Mouse (Mus musculus) limb, embryonic 15.5 days (tissue): ENCODE results near the gene C2cd2l. TPM values are rescaled to one million over a fixed set of nuclear protein-coding genes. Genes with fewer than 3 reads are reported as not detected.

Experiments
- ATAC-seq: fragments of 200-750 bp; cut with Nextera tagmentation; 2 replicates; pipeline ENCODE4 v1.8.0; 2017; ENCODE audit warnings: low read depth, moderate TSS enrichment; ENCODE audit not compliant: insufficient number of reproducible peaks, low FRiP score, low TSS enrichment
- H3K27ac ChIP-seq: fragments of 300-500 bp; sonication (generic); 2 replicates; pipeline ENCODE4 v1.5.1; 2015; ENCODE audit warnings: moderate library complexity, mild to moderate bottlenecking, inconsistent platforms
- H3K27me3 ChIP-seq: fragments of 300-500 bp; sonication (generic); 2 replicates; pipeline ENCODE4 v1.6.1; 2015; ENCODE audit warnings: inconsistent platforms
- H3K36me3 ChIP-seq: fragments of 300-500 bp; sonication (generic); 2 replicates; pipeline ENCODE4 v1.6.1; 2015; ENCODE audit warnings: inconsistent platforms
- H3K4me1 ChIP-seq: fragments of 300-500 bp; sonication (generic); 2 replicates; pipeline ENCODE4 v1.6.1; 2015; ENCODE audit warnings: inconsistent platforms
- H3K4me2 ChIP-seq: fragments of 300-500 bp; sonication (generic); 2 replicates; pipeline ENCODE4 v1.6.1; 2015; ENCODE audit warnings: mild to moderate bottlenecking, inconsistent platforms
- H3K4me3 ChIP-seq: fragments of 300-500 bp; sonication (generic); 2 replicates; pipeline ENCODE4 v1.5.1; 2015; ENCODE audit warnings: mild to moderate bottlenecking, inconsistent platforms
- H3K9ac ChIP-seq: fragments of 300-500 bp; sonication (generic); 2 replicates; pipeline ENCODE4 v1.6.1; 2015; ENCODE audit warnings: inconsistent platforms
- H3K9me3 ChIP-seq: fragments of 300-500 bp; sonication (generic); 2 replicates; pipeline ENCODE4 v1.6.1; 2016; ENCODE audit warnings: inconsistent platforms
- WGBS: fragments of 180-500 bp; shearing (Covaris S2); methylation state at CpG from one replicate; pipeline ENCODE4 v1.1.7; 2015; 5-methylcytosine and 5-hydroxymethylcytosine counted together
- microRNA-seq: library from miRNA; unstranded; fragments of <30 nt; microRNA quantifications from one replicate; pipeline ENCODE4, GENCODE M21; 2016
- polyA plus RNA-seq: library from polyadenylated mRNA; unstranded; fragments of >200 nt; fragmentation: Nextera tagmentation; extraction: Ambion mirVana; gene quantifications from 2 replicates; pipeline ENCODE4 v1.2.1, GENCODE M21; 2015

C2cd2l gene
- polyA plus RNA-seq, 1 experiment from 2014 or later, result 6.9 TPM

DNA sequence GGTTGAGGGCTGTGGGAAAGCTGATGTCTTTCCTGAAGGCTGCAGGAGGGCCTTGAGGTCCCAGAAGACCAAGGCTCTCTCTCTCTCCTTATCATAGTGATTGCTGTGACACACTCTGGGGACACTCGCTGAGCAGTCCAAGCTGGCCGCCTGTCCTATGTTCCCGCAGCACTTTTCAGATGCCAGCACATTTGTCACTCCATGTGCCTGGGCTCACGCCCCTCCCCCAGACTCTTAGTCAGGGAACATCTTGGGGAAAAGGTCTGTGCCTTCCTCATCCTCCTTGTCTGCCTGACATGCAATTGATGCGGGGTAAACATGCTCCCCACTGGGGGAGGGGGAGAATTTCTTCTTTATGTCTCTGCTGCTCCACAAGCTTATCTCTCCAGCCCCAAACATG lies 36.9 kb downstream of the C2cd2l start:
- Histone ChIP-seq H3K4me2 (no peak overlapping the region), H3K9ac (no peak overlapping the region), H3K36me3 (peaks cover 24% of the 10 kb centered on the region), H3K9me3 (no peaks in the 10 kb centered on the region), H3K27ac (no peak overlapping the region), H3K4me3 (no peak overlapping the region), H3K4me1 (peaks cover 17% of the 10 kb centered on the region), H3K27me3 (peaks cover 13% of the 10 kb centered on the region; the same call in 1 of the 2 replicates)
- ATAC-seq, result no peak
- WGBS, result 70% methylated on average over 5 of the region's 5 CpGs

DNA sequence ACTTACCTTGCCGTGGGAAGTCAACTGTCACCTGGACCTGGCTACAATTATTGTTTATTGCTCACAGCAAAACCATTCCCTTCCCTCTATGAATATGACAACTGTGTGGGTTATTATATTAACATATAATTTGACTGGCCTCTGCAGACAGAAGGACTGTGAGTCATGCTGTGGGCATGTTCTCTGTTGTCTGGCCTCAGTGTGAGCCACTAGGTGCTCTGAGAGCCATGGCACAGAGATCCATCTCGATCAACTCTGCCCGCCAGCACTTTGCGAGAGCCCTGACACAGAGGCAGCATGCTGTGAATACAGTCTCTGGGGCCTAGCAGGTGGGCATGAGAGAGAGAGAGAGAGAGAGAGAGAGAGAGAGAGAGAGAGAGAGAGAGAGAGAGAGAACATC lies 50.1 kb downstream of the C2cd2l start:
- no peak overlapping the region for H3K9ac ChIP-seq
- ATAC-seq, result no peak
- peaks cover 16% of the 10 kb centered on the region; the same call in 1 of the 2 replicates for H3K36me3 ChIP-seq
- no peak overlapping the region for H3K4me3 ChIP-seq
- peaks cover 20% of the 10 kb centered on the region for H3K4me1 ChIP-seq
- no peak overlapping the region for H3K27ac ChIP-seq
- H3K27me3 ChIP-seq, result no peaks in the 10 kb centered on the region
- no peak overlapping the region for H3K4me2 ChIP-seq
- no peaks in the 10 kb centered on the region for H3K9me3 ChIP-seq
- WGBS, result 79% methylated on average over 4 of the region's 4 CpGs

DNA sequence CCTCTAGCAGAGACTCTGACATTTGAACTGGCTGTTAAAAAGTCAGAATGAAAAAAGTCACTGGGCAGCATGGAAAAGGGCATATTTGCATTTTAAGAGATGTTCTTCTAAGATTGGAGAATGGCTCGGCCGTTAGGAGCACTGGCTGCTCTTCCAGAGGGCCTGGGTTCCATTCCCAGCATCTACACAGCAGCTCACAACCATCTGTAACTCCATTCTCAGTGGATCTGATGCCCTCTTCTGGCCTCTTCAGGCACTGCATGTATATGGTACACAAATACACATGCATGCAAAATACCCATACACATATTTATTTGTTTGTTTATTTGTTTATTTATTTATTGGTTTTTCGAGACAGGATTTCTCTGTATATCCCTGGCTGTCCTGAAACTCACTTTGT lies 51.0 kb downstream of the C2cd2l start:
- H3K27ac ChIP-seq, result no peak overlapping the region
- no peak overlapping the region for H3K9ac ChIP-seq
- 86% methylated on average over 3 of the region's 3 CpGs for WGBS
- H3K4me2 ChIP-seq, result no peak overlapping the region
- H3K9me3 ChIP-seq, result no peaks in the 10 kb centered on the region
- no peak overlapping the region for H3K4me3 ChIP-seq
- no peaks in the 10 kb centered on the region for H3K27me3 ChIP-seq
- ATAC-seq, result no peak
- H3K36me3 ChIP-seq, result peaks cover 15% of the 10 kb centered on the region
- H3K4me1 ChIP-seq, result peaks cover 20% of the 10 kb centered on the region

DNA sequence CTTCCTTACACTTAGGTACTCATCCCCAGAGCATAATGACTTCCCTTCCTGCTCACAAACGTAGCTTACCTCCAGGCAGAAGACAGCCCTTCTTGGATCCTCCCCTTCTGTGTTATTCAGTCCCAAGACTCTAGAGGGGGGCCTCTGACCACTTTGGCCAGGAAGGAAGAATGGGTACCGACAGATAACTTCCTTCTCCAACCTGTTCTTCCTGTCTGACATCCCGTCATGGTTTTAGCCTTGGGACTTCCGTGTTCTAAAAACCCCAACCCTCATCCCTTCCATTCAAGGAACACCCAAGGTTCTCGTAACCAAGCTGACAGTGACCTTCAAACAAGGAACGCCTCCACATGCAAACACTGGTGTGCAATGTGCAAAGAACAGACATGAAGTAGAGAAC lies 51.7 kb downstream of the C2cd2l start, which contains the start of gene Nlrx1:
Gene Nlrx1, minus strand, starts transcription at position 168 of the 400 bp plus-strand sequence.
- no peak for ATAC-seq
- peak within 1 kb of the TSS; percentile 57 for H3K4me3 ChIP-seq
- WGBS, result 70% methylated on average over 6 of the region's 6 CpGs

DNA sequence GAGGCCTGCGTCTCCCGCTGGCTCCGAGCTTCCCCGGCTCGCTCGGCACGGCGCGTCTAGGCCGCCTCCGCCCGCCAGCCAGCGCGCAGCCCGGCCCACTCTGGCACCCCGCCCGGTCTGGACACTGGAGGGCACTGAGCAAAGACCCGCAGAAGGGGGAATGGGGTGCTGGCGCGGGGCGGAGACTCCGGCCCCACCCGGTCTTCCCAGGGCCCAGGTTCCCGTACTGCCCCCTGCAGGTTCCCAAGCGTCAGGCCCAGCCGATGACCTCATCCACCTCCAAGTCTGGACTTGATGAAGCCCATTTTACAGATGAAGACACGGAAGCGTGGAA lies 52.1 kb downstream of the C2cd2l start:
- peak overlapping the region; percentile 90 for H3K9ac ChIP-seq
- 4% methylated on average over 28 of the region's 28 CpGs for WGBS
- ATAC-seq, result peak; percentile 81
- peak overlapping the region; percentile 84 for H3K4me2 ChIP-seq
- H3K27ac ChIP-seq, result peak overlapping the region; percentile 94
- H3K9me3 ChIP-seq, result no peaks in the 10 kb centered on the region
- H3K27me3 ChIP-seq, result no peaks in the 10 kb centered on the region
- H3K36me3 ChIP-seq, result peaks cover 17% of the 10 kb centered on the region
- H3K4me3 ChIP-seq, result peak overlapping the region; percentile 57
- peaks cover 20% of the 10 kb centered on the region for H3K4me1 ChIP-seq

More for the DNA sequence above, 51.7 kb downstream of the C2cd2l start, which contains the start of gene Nlrx1:
- H3K9ac ChIP-seq, result peak within 1 kb of the TSS; percentile 90
- H3K9me3 ChIP-seq, result no peaks in the 10 kb centered on the region
- peak within 1 kb of the TSS; percentile 84 for H3K4me2 ChIP-seq
- H3K27ac ChIP-seq, result peak within 1 kb of the TSS; percentile 94
- H3K36me3 ChIP-seq, result peaks cover 17% of the 10 kb centered on the region
- no peaks in the 10 kb centered on the region for H3K27me3 ChIP-seq
- H3K4me1 ChIP-seq, result peaks cover 20% of the 10 kb centered on the region

DNA sequence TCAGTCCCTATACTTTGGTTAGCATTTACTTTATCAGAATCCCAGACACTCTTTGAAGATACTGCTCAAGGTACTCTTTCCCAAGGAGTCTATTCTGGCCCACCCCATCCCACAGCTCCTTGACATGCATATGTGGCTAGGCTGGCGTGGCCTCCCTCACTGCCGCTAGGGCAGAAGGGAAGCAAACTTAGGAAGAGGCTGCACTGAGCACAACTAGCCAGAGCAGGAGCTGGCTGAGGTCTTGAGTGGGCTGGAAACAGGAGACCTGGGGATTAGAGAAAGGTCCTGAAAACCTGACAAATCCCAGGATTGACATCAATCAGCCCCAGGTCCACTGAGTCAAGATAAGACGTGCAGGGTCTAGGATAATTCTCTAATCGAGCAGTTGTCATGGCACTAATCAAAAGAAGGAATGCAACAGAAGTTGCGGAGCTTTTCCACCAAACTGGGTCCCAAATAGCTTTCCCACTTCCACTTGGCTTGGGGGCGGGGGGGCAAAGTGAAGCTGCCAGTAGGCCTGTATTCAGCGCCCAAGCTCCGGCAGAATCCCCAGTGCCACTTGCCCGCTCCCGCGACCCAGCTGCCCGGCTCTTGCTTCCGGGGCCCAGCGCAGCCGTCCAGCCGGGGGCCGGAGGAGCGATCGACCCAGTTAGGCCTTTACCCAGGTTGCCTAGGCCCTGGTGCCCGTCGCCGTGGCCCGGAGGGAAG lies 52.6 kb downstream of the C2cd2l start:
- H3K27ac ChIP-seq, result peak overlapping the region; percentile 94
- WGBS, result 7% methylated on average over 23 of the region's 23 CpGs
- peaks cover 20% of the 10 kb centered on the region for H3K4me1 ChIP-seq
- H3K36me3 ChIP-seq, result peaks cover 22% of the 10 kb centered on the region
- H3K9me3 ChIP-seq, result no peaks in the 10 kb centered on the region
- no peaks in the 10 kb centered on the region for H3K27me3 ChIP-seq
- peak overlapping the region; percentile 90 for H3K9ac ChIP-seq
- H3K4me3 ChIP-seq, result peak overlapping the region; percentile 57
- peak overlapping the region; percentile 84 for H3K4me2 ChIP-seq
- no peak for ATAC-seq

DNA sequence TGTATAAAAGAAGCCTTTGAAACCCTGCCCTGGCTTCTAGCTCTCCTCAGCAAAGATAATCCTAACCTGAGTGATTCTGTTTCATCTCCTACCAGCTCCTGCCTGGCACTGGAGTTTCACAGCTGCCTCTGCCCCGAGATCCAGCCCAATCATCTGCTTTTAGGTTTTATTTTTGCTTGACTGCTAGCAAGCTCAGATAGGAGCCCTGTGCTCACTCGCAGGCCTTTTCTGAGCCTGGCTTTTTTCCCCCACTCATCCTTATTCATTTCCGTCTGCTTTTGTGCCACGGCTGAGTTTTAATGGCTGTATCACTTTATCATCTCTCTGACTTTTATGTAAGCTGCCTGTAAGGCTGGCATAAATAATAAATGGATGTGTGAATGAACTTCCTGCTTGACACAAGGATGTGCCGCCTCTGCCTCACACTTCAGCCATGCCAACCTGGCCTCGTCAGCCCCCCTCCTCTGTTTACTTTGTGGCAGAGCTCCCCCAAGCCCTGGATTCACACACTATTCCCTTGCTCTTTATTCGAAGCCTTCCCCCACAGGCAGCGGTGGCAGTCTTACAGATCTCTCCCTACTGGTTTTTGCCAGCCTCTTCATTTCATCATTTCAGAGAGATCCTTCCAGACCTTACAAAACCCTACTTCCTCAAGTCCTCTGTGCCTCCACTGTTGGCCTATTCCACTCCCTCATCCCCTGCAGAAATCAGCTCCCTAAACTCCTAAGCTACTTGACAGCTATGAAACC lies 53.4 kb downstream of the C2cd2l start:
- Histone ChIP-seq H3K27ac (peak overlapping the region; percentile 94), H3K9ac (no peak overlapping the region), H3K27me3 (no peaks in the 10 kb centered on the region), H3K4me3 (0 out of 2 replicates have a peak overlapping the region, but pooled peaks have one; percentile 57), H3K4me2 (peak overlapping the region; percentile 84), H3K4me1 (peaks cover 20% of the 10 kb centered on the region), H3K36me3 (peaks cover 29% of the 10 kb centered on the region), H3K9me3 (no peaks in the 10 kb centered on the region)
- ATAC-seq, result no peak
- WGBS, result 62% methylated on average over 8 of the region's 8 CpGs

DNA sequence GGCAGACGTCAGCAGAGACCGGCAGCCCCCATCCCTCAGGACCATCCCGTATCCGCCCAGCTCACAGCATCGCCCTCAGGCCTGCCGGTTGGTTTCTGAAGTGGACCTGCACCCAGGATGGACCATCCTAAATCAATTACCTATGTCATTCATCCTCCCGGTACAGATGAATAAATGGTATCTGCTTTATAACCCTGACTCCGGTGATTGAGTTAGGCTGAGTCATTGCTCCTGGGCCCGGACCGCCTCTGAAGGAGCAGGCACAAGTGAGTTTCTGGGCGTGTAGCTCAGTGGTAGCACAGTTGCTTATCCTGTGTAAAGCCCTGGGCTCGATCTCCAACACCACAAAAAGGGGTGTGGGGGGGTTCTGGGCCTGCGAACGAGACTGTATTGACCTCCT lies 58.7 kb downstream of the C2cd2l start:
- 79% methylated on average over 14 of the region's 14 CpGs for WGBS
- ATAC-seq, result no peak

More for the DNA sequence above, 58.7 kb downstream of the C2cd2l start:
- Histone ChIP-seq H3K27ac (no peak overlapping the region), H3K9me3 (no peaks in the 10 kb centered on the region), H3K4me1 (peaks cover under 1% of the 10 kb centered on the region), H3K27me3 (no peaks in the 10 kb centered on the region), H3K4me2 (no peak overlapping the region), H3K9ac (no peak overlapping the region), H3K4me3 (no peak overlapping the region), H3K36me3 (peaks cover 40% of the 10 kb centered on the region)

Small RNAs within 50 kb of the gene (microRNA-seq; reads per million reads assigned to microRNA genes)
- not detected for gene Gm44335

Other genes with a start within 250 kb of the C2cd2l start
- 0.10 and 0.20 TPM in 2 replicates for gene Mfrp, start 218.6 kb downstream of the C2cd2l start, polyA plus RNA-seq
- gene C1qtnf5, start 213.0 kb downstream of the C2cd2l start, polyA plus RNA-seq, result 8.5 and 9.4 TPM in 2 replicates
- 0.27 and 0.28 TPM in 2 replicates for gene Gm49380, start 206.8 kb downstream of the C2cd2l start, polyA plus RNA-seq
- 61.9 and 70.5 TPM in 2 replicates for gene Rnf26, start 206.8 kb downstream of the C2cd2l start, polyA plus RNA-seq
- 41.5 and 47.3 TPM in 2 replicates for gene Mcam, start 185.8 kb downstream of the C2cd2l start, polyA plus RNA-seq
- 14.5 and 15.6 TPM in 2 replicates for gene Cbl, start 86.2 kb downstream of the C2cd2l start, polyA plus RNA-seq
- not detected in 2 replicates for gene Ccdc153, start 79.6 kb downstream of the C2cd2l start, polyA plus RNA-seq
- 0.26 TPM in 1 of 2 replicates, not detected in the other for gene Pdzd3, start 68.8 kb downstream of the C2cd2l start, polyA plus RNA-seq
- 12.5 and 12.7 TPM in 2 replicates for gene Nlrx1, start 51.7 kb downstream of the C2cd2l start, polyA plus RNA-seq
- gene Abcg4, start 31.7 kb downstream of the C2cd2l start, polyA plus RNA-seq, result 6.2 and 6.4 TPM in 2 replicates
- 24.2 and 24.9 TPM in 2 replicates for gene Hinfp, start 14.6 kb downstream of the C2cd2l start, polyA plus RNA-seq
- 37.7 and 38.0 TPM in 2 replicates for gene Dpagt1, start 5.7 kb upstream of the C2cd2l start, polyA plus RNA-seq
- gene H2afx, start 14.4 kb upstream of the C2cd2l start, polyA plus RNA-seq, result 252 and 254 TPM in 2 replicates
- 88.7 and 95.1 TPM in 2 replicates for gene Hmbs, start 23.9 kb upstream of the C2cd2l start, polyA plus RNA-seq
- 29.6 and 30.7 TPM in 2 replicates for gene Vps11, start 41.4 kb upstream of the C2cd2l start, polyA plus RNA-seq
- 27.5 and 32.5 TPM in 2 replicates for gene Hyou1, start 59.2 kb upstream of the C2cd2l start, polyA plus RNA-seq
- gene Slc37a4, start 76.6 kb upstream of the C2cd2l start, polyA plus RNA-seq, result 16.2 and 18.3 TPM in 2 replicates
- 1,592 and 1,878 TPM in 2 replicates for gene Rps25, start 86.9 kb upstream of the C2cd2l start, polyA plus RNA-seq
- 132 and 140 TPM in 2 replicates for gene Trappc4, start 87.3 kb upstream of the C2cd2l start, polyA plus RNA-seq
- gene Ccdc84, start 98.3 kb upstream of the C2cd2l start, polyA plus RNA-seq, result 24.3 and 26.0 TPM in 2 replicates
- gene Foxr1, start 120.9 kb upstream of the C2cd2l start, polyA plus RNA-seq, result not detected in 2 replicates
- gene Upk2, start 134.7 kb upstream of the C2cd2l start, polyA plus RNA-seq, result 0.37 and 0.45 TPM in 2 replicates
- 16.8 and 18.5 TPM in 2 replicates for gene Bcl9l, start 162.5 kb upstream of the C2cd2l start, polyA plus RNA-seq
- gene Cxcr5, start 241.6 kb upstream of the C2cd2l start, polyA plus RNA-seq, result 0.24 and 0.46 TPM in 2 replicates